Mouse (Mus musculus) testis, adult 2 months (tissue): ENCODE results near the gene Snx29. TPM values are rescaled to one million over a fixed set of nuclear protein-coding genes. Genes with fewer than 3 reads are reported as not detected.
"Not testable (repeated sequence)": the region's sequence is repeated elsewhere in the genome, so short reads cannot be mapped to it uniquely, and the experiment has no call there.

Experiments used
- H3K27ac ChIP-seq: fragments of 200-500 bp; 2 replicates; pipeline ENCODE4 v1.5.1; 2012; ENCODE audit warnings: low read depth, low read length; ENCODE audit not compliant: control insufficient read depth, insufficient read depth
- H3K27me3 ChIP-seq: fragments of 200-500 bp; 2 replicates; pipeline ENCODE4 v1.6.1; 2012; ENCODE audit warnings: mild to moderate bottlenecking, low read length, moderate library complexity; ENCODE audit not compliant: control insufficient read depth, insufficient read depth
- H3K36me3 ChIP-seq: fragments of 200-500 bp; 2 replicates; pipeline ENCODE4 v1.6.1; 2012; ENCODE audit warnings: mild to moderate bottlenecking, low read length; ENCODE audit not compliant: control insufficient read depth, insufficient read depth
- H3K4me1 ChIP-seq: fragments of 200-500 bp; 2 replicates; pipeline ENCODE4 v1.6.1; 2012; ENCODE audit warnings: low read length; ENCODE audit not compliant: control insufficient read depth, insufficient read depth
- H3K4me3 ChIP-seq: fragments of 200-500 bp; 2 replicates; pipeline ENCODE4 v1.5.1; 2012; ENCODE audit warnings: low read depth, mild to moderate bottlenecking, low read length, moderate library complexity, mixed read lengths; ENCODE audit not compliant: control insufficient read depth
- CTCF ChIP-seq: fragments of 200-500 bp; IDR thresholded peaks from 2 replicates; pipeline ENCODE4 v1.5.1; 2012; ENCODE audit warnings: low read depth, mild to moderate bottlenecking, inconsistent platforms, low read length, moderate library complexity; ENCODE audit not compliant: control insufficient read depth, insufficient read depth, insufficient replicate concordance
- POLR2A ChIP-seq: fragments of 200-500 bp; IDR thresholded peaks from 2 replicates; pipeline ENCODE4 v1.6.1; 2012; ENCODE audit warnings: low read depth, mild to moderate bottlenecking, inconsistent platforms, low read length, moderate library complexity; ENCODE audit not compliant: control insufficient read depth
- polyA plus RNA-seq: library from polyadenylated mRNA; depleted of rRNA; stranded (reverse); fragments of >200 nt; gene quantifications from 2 replicates; pipeline ENCODE4 v1.2.3, GENCODE M21; 2012

The Snx29 gene
- polyA plus RNA-seq, 1 experiment, result 6.1 TPM

DNA sequence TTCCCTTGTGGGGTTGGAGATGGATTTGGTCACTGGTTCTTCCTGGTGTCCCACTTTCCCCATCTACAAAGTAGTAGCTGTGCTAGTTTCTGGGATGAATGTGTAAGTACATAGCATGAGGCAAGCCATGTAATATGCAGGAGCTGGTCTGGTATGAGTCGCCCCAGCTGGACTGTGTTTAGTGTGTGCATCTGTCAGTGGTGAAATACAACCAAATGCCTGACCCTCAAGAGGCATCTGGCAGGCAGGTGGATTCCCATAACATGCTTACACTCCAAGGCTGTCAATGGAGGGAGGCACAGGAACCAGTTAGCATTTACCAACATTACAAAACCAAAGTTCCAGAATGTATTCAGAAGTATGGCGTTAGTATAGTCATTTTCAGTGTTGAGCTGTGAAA lies 187.7 kb downstream of the Snx29 start:
- no peak overlapping the region for H3K4me3 ChIP-seq
- TF ChIP-seq CTCF, result no peak
- no peak for TF ChIP-seq POLR2A
- no peaks in the 10 kb centered on the region for H3K36me3 ChIP-seq
- no peaks in the 10 kb centered on the region for H3K27me3 ChIP-seq
- no peaks in the 10 kb centered on the region for H3K4me1 ChIP-seq
- no peak overlapping the region for H3K27ac ChIP-seq

DNA sequence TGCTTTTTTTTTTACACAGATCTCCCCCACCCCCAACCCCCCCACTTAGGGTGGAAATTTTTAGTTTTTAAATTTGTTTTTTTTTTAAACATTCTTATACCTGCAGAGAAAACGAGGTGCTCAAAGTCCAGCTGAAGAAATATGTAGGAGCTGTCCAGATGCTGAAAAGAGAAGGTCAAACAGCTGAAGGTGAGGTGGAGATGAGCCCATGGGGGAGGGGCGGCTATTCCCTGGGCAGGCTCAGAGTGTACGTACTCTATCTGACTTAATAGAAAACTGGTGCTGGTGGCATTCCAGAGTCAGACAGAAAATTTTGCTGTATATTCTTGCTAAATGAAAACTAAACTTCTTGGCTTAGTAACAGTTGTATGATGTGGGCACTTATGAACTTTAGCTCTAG lies 188.1 kb downstream of the Snx29 start:
- Histone ChIP-seq H3K4me3 (no peak overlapping the region), H3K36me3 (no peaks in the 10 kb centered on the region), H3K27ac (no peak overlapping the region), H3K27me3 (no peaks in the 10 kb centered on the region), H3K4me1 (no peaks in the 10 kb centered on the region)
- TF ChIP-seq CTCF (no peak), POLR2A (no peak)

DNA sequence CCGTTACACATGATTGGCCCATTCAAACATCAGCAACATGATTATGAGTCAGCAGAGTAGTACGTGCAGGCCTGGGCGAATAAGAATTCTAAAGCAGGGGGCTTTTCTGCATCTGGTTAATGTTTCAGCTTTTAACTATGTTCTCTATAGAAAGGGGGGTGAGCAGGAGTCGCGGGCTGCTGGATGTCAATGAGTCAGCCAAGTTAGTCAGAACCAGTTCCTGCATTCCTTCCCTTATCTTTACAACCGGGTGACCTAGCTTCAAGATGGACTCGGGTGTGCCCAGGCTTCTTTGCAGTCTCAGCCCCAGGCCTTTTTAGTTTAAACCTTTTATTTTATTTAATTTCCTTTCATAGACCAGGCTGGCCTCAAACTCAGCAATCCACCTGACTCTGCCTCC lies 189.0 kb downstream of the Snx29 start:
- not testable (repeated sequence) for H3K36me3 ChIP-seq, H3K27me3 ChIP-seq, H3K27ac ChIP-seq, H3K4me3 ChIP-seq, H3K4me1 ChIP-seq

DNA sequence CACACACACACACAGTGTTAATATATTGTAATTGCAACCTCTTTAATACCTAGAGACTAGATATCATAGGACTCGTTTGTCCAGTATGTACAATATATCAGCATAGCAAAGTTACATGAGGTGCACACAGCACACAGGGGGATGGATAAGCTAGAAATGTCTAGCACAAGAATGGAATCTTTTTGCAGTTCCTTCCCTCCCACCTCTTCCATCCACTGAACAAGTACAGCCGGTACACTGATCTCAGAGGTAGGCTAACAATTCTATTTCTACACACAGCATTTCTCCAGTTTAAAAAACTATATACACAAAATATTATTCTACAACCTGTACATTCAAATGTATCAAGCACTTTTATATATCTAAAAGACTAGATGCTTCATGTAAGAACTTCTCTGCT lies 194.0 kb downstream of the Snx29 start:
- TF ChIP-seq CTCF (no peak), POLR2A (no peak)
- Histone ChIP-seq H3K4me3 (no peak overlapping the region), H3K4me1 (no peaks in the 10 kb centered on the region)

DNA sequence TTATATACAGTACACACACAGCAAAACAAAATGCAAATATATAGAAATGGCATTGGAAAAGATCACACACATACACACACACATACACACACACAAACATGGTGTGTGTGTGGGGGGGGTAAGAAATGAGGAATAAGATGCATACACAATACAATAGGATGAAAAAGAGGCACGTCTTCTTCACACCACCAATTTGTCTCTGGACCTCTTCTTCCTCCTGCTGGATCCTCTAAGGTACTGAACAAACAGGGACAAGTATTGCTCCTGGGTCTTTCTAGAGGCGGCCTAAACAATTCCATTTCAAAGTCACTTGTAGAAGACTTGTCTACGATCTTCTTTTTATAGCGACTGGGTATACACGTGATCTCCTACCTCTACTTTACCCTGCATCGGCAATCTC lies 194.7 kb downstream of the Snx29 start:
- Histone ChIP-seq H3K36me3 (no peaks in the 10 kb centered on the region), H3K27me3 (no peaks in the 10 kb centered on the region), H3K4me1 (no peaks in the 10 kb centered on the region), H3K4me3 (no peak overlapping the region), H3K27ac (no peak overlapping the region)
- no peak for TF ChIP-seq CTCF
- TF ChIP-seq POLR2A, result no peak

More for the DNA sequence above, 194.0 kb downstream of the Snx29 start:
- no peak overlapping the region for H3K27ac ChIP-seq
- H3K36me3 ChIP-seq, result no peaks in the 10 kb centered on the region
- no peaks in the 10 kb centered on the region for H3K27me3 ChIP-seq

DNA sequence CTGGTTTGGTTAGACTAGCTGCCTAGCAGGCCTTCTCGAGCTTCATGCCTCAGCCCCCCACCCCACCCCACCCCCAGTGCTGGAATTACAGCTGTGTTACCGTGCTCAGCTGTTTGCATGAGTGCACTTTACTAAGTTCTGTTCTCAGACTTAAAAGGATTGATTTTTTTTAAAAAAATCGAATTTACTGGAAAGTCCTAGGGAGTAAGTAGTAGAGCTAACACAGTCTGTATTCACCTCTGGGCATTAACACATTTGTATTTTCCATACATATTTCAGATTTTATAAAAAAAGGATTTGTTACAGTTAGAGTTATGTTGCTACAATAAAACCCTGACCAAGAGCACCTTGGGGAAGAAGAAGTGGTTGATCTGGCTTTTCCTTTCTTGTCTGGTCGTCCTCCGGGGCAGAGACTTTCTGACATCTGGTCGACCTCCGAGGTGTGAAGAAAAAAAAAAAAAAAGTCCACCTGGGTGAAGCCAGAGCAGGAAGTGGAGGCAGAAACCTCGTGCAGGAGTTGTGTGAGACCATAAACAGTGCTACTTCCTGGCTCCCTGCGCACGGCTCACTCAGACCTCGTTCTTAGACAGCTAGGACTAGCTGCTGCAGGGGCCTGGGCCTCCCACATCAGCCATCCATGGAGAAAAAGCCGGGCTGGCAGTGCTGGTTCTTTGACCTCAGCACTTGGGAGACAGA lies 196.2 kb downstream of the Snx29 start:
- no peaks in the 10 kb centered on the region for H3K36me3 ChIP-seq
- H3K4me3 ChIP-seq, result no peak overlapping the region
- H3K27me3 ChIP-seq, result no peaks in the 10 kb centered on the region
- no peaks in the 10 kb centered on the region for H3K4me1 ChIP-seq
- H3K27ac ChIP-seq, result no peak overlapping the region
- no peak for TF ChIP-seq POLR2A
- no peak for TF ChIP-seq CTCF

DNA sequence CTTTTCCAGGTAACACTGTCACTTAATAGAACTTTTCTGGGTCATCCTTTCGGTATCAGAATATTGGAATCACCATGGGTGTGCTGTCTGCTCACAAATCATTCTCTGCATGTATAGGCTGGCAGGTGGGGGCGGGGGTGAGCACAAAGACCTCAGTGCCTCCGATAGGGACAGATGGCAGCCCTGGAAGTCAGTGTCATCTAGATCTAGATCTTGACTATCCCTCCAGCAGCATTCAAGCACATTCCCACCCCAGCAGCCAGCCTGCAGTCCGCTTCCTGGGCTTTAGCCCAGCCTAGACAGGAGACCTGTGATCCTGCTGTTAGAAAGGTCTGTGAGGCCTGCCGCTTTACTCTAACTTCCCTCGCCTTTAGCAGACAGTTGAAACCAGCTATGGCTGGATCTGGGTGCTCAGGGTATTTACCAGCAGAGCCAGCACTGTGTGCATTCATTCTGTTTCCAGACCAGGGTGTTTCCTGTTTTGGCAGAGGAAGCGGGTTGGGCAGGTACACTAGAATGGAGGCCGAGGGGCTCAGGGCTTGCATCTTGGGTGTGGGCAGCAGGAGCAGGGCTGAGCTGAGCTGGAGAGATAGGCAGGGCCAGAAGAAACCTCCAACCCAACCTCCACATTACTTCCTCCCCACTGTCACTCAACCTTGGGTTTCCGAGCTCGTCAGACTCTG lies 203.5 kb downstream of the Snx29 start:
- H3K4me3 ChIP-seq, result no peak overlapping the region
- H3K36me3 ChIP-seq, result no peaks in the 10 kb centered on the region
- no peak overlapping the region for H3K27ac ChIP-seq
- no peaks in the 10 kb centered on the region for H3K27me3 ChIP-seq
- TF ChIP-seq CTCF, result no peak
- no peak for TF ChIP-seq POLR2A
- H3K4me1 ChIP-seq, result no peaks in the 10 kb centered on the region
